Mouse (Mus musculus) myocyte (in vitro differentiated cells): ENCODE results near the gene Krt33b.

Experiments used
- E2F4 ChIP-seq: IDR thresholded peaks from one replicate; pipeline ENCODE4 v1.6.1; 2011; ENCODE audit warnings: mild to moderate bottlenecking, control low read depth, moderate library complexity; ENCODE audit not compliant: insufficient read depth
- MAX ChIP-seq: IDR thresholded peaks from one replicate; pipeline ENCODE4 v1.6.1; 2011; ENCODE audit warnings: low read depth, mild to moderate bottlenecking, control low read depth
- MYOD1 ChIP-seq, 3 experiments: IDR thresholded peaks; one replicate each; pipeline ENCODE4 v1.6.1; 2011; ENCODE audit warnings: control low read depth in 2 of 3, low read depth in 2 of 3, mild to moderate bottlenecking in 2 of 3, moderate library complexity in 1 of 3; ENCODE audit not compliant: insufficient read length in 2 of 3, control insufficient read depth in 1 of 3
- MYOG ChIP-seq, 3 experiments: IDR thresholded peaks; one replicate each; pipeline ENCODE4 v1.6.1; 2011; ENCODE audit warnings: control low read depth in 2 of 3, low read depth in 2 of 3, mild to moderate bottlenecking in 2 of 3; ENCODE audit not compliant: insufficient read length in 2 of 3, control insufficient read depth in 1 of 3, insufficient read depth in 1 of 3
- POLR2A ChIP-seq: IDR thresholded peaks from one replicate; pipeline ENCODE4 v1.6.1; 2011; ENCODE audit warnings: low read depth, mild to moderate bottlenecking, control low read depth, moderate library complexity; ENCODE audit not compliant: insufficient read length
- REST ChIP-seq: IDR thresholded peaks from one replicate; pipeline ENCODE4 v1.6.1; 2011; ENCODE audit warnings: mild to moderate bottlenecking, control low read depth, moderate library complexity; ENCODE audit not compliant: insufficient read depth, insufficient read length
- SRF ChIP-seq: IDR thresholded peaks from one replicate; pipeline ENCODE4 v1.6.1; 2011; ENCODE audit warnings: low read depth; ENCODE audit not compliant: control insufficient read depth, insufficient read length
- TCF12 ChIP-seq: IDR thresholded peaks from one replicate; pipeline ENCODE4 v1.6.1; 2011; ENCODE audit warnings: mild to moderate bottlenecking, control low read depth; ENCODE audit not compliant: poor library complexity, insufficient read depth, severe bottlenecking
- USF1 ChIP-seq: IDR thresholded peaks from one replicate; pipeline ENCODE4 v1.6.1; 2011; ENCODE audit warnings: low read depth, mild to moderate bottlenecking, control low read depth, moderate library complexity

DNA sequence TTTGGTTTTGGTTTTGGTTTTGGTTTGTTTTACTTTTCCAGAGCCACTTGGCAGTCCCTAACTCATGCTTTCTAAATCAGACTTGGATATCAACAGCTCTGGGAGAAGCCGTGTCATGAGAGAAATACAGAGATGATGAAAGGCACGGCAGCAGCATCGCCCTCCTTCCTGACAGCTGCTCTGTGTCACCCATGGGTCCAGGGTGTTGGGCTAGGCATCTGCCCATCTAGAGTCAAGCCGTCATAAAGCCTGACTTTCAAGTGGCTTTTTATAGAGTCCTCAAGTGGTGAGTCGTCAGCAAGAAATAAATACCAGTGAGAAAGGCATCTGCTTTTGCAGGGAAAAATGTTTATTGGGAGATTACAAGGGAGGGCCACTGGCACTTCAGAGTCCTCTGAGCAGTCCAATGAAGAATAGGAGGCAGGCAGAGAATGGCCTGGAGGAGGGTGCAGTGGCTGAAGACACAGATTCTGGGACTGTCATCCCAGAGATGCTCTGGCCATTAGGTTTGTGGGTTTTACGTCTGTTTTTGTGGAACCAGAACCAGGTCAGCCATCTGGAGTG, 16.7 kb upstream of the Krt33b start:
- TF ChIP-seq USF1 (no peak), MAX (no peak), MYOD1 (IDR thresholded peaks at IDR 0.05; ENCODE audit: control insufficient read depth in 1 of 3, insufficient read length in 2 of 3, low read depth in 2 of 3) (peak; percentile 65 to 97 (median 85)), REST (no peak), POLR2A (no peak), MYOG (IDR thresholded peaks at IDR 0.05; ENCODE audit: control insufficient read depth in 1 of 3, insufficient read depth in 1 of 3, insufficient read length in 2 of 3, low read depth in 2 of 3) (peak; percentile 77 to 93 (median 93)), TCF12 (no peak), SRF (no peak), E2F4 (no peak)
